Mouse (Mus musculus) forebrain, embryonic 12.5 days (tissue): Measurements from ENCODE around the gene Hcn2. TPM values are rescaled to one million over a fixed set of nuclear protein-coding genes. Genes with fewer than 3 reads are reported as not detected.

Experiments used
- ATAC-seq: fragments of 200-750 bp; cut with Nextera tagmentation; 2 replicates; pipeline ENCODE4 v1.8.0; 2017; ENCODE audit warnings: moderate TSS enrichment; ENCODE audit not compliant: low FRiP score
- H3K27ac ChIP-seq: fragments of 300-500 bp; sonication (generic); 2 replicates; pipeline ENCODE4 v1.5.1; 2016; ENCODE audit warnings: mild to moderate bottlenecking
- H3K27me3 ChIP-seq: fragments of 300-500 bp; sonication (generic); 2 replicates; pipeline ENCODE4 v1.6.1; 2016; ENCODE audit warnings: mild to moderate bottlenecking
- H3K36me3 ChIP-seq: fragments of 300-500 bp; sonication (generic); replicated peaks from 2 replicates; pipeline ENCODE4 v1.6.1; 2016; ENCODE audit warnings: mild to moderate bottlenecking
- H3K4me1 ChIP-seq: fragments of 300-500 bp; sonication (generic); 2 replicates; pipeline ENCODE4 v1.6.1; 2016
- H3K4me2 ChIP-seq: fragments of 300-500 bp; sonication (generic); 2 replicates; pipeline ENCODE4 v1.6.1; 2016; ENCODE audit warnings: mild to moderate bottlenecking, moderate library complexity
- H3K4me3 ChIP-seq: fragments of 300-500 bp; sonication (generic); replicated peaks from 2 replicates; pipeline ENCODE4 v1.5.1; 2016; ENCODE audit warnings: mild to moderate bottlenecking
- H3K9ac ChIP-seq: fragments of 300-500 bp; sonication (generic); 2 replicates; pipeline ENCODE4 v1.6.1; 2016; ENCODE audit warnings: mild to moderate bottlenecking
- H3K9me3 ChIP-seq: fragments of 300-500 bp; sonication (generic); 2 replicates; pipeline ENCODE4 v1.6.1; 2016
- WGBS: fragments of 180-500 bp; shearing (Covaris S2); methylation state at CpG from one replicate; pipeline ENCODE4 v1.1.7; 2016; 5-methylcytosine and 5-hydroxymethylcytosine counted together
- polyA plus RNA-seq: library from polyadenylated mRNA; unstranded; fragments of >200 nt; fragmentation: Nextera tagmentation; extraction: Ambion mirVana; gene quantifications from 2 replicates; pipeline ENCODE4 v1.2.1, GENCODE M21; 2016

The Hcn2 gene
- polyA plus RNA-seq: 0.11 and 0.18 TPM in 2 replicates

DNA sequence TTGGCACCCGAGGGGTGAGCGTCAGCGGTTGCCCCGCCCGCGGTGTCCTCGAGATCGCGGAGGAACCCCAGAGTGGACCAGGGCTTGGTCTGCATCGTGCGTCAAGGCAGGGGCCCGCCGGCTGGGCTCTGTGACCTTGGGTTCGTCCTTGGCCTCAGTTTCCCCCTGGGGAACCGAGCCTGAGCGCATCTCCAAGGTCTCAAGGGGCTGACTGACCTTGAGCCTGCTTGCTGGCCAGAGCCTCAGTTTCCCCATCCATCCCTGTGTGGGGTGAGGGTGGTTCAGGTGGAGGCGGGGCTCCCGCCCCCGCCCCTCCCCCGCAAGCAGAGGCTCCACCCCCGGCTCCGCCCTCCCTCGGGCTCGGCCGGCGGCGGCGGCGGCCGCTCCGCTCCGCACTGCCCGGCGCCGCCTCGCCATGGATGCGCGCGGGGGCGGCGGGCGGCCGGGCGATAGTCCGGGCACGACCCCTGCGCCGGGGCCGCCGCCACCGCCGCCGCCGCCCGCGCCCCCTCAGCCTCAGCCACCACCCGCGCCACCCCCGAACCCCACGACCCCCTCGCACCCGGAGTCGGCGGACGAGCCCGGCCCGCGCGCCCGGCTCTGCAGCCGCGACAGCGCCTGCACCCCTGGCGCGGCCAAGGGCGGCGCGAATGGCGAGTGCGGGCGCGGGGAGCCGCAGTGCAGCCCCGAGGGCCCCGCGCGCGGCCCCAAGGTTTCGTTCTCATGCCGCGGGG lies at the start of gene Hcn2:
TSS of gene Hcn2 (plus strand) at position 381 of the 734 bp plus-strand sequence.
- 2% methylated on average over 37 of the region's 91 CpGs for WGBS
- Histone ChIP-seq H3K27ac (no peak within 1 kb of the TSS), H3K9me3 (no peaks in the 10 kb centered on the region), H3K4me2 (peak within 1 kb of the TSS; percentile 93), H3K9ac (peak within 1 kb of the TSS; percentile 68), H3K4me1 (peaks cover 16% of the 10 kb centered on the region), H3K4me3 (peak within 1 kb of the TSS; percentile 63), H3K36me3 (peaks cover 12% of the 10 kb centered on the region), H3K27me3 (peaks cover 71% of the 10 kb centered on the region)
- peak; percentile 73 for ATAC-seq

- ATAC-seq: no peak
- Histone ChIP-seq H3K27ac (no peak overlapping the region; the same call in 1 of the 2 replicates), H3K9ac (0 out of 2 replicates have a peak overlapping the region, but pooled peaks have one; percentile 83), H3K4me2 (no peak overlapping the region), H3K27me3 (no peaks in the 10 kb centered on the region), H3K36me3 (peaks cover 5% of the 10 kb centered on the region; the same call in 1 of the 2 replicates), H3K4me1 (peaks cover 29% of the 10 kb centered on the region), H3K9me3 (no peaks in the 10 kb centered on the region), H3K4me3 (no peak overlapping the region)
- 85% methylated on average over 5 of the region's 5 CpGs for WGBS
Measured at GRCm38 (mm10) chr10:79668076-79668475, 48.4 kb upstream of the Hcn2 start.

DNA sequence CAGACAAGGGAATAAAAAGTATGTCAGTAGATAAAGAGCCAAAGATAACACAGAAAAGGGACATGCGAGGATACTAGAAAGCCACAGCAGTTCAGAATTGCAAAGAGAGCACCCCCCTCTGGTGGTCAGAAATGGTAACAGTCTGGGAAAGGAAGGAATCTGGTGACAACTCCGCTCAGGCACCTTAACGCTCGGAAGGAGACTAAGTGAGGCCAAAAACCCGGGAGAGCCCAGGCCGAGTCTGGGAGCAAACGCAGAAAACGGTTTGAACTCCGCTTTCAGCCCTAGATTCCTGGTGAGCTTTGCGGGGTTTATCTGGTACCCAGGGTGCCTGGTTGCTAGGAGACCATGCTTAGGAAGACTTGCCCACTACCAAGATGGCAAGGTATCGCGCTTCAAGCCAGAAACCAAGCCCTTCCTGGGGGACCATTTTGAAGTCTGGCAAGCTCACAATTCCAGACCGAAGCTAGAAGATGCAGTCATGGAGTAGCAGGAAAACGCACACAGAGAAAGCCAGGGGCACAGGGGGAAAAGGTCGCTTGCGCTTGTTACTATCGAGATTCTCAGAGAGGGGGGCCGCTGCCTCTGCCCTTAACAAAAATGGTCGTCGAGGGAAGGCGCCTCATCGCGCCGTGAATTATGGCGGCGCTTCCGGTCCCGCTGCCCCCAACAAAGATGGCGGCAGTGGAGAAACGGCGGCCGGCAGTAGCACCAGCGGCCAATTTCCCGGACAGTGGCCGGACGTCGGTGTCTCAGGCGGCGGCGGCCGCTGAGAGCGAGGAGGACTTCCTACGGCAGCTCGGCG lies 47.5 kb upstream of the Hcn2 start, which contains the start of gene Tpgs1:
TSS of gene Tpgs1 (plus strand) at position 599 of the 805 bp plus-strand sequence.
- H3K4me1 ChIP-seq: peaks cover 29% of the 10 kb centered on the region
- peak within 1 kb of the TSS; percentile 83 for H3K9ac ChIP-seq
- H3K27me3 ChIP-seq: no peaks in the 10 kb centered on the region
- H3K9me3 ChIP-seq: no peaks in the 10 kb centered on the region
- peak within 1 kb of the TSS; percentile 88 for H3K4me2 ChIP-seq
- H3K4me3 ChIP-seq: peak within 1 kb of the TSS; percentile 98
- peak within 1 kb of the TSS; percentile 96 for H3K27ac ChIP-seq
- H3K36me3 ChIP-seq: peaks cover 11% of the 10 kb centered on the region
- WGBS: under 1% methylated on average over 45 of the region's 45 CpGs
- peak; percentile 85 for ATAC-seq

GRCm38 (mm10) chr10:79669576-79670057 lies 46.8 kb upstream of the Hcn2 start:
- Histone ChIP-seq H3K9me3 (no peaks in the 10 kb centered on the region), H3K36me3 (peaks cover 13% of the 10 kb centered on the region), H3K9ac (peak overlapping the region; percentile 83), H3K27ac (peak overlapping the region; percentile 96), H3K4me2 (peak overlapping the region; percentile 88), H3K27me3 (no peaks in the 10 kb centered on the region), H3K4me3 (peak overlapping the region; percentile 98), H3K4me1 (peaks cover 25% of the 10 kb centered on the region)
- WGBS: under 1% methylated on average over 47 of the region's 47 CpGs
- ATAC-seq: peak; percentile 73

GRCm38 (mm10) chr10:79670071-79670888 lies 46.2 kb upstream of the Hcn2 start:
- peak overlapping the region; percentile 98 for H3K4me3 ChIP-seq
- 35% methylated on average over 15 of the region's 15 CpGs for WGBS
- peak overlapping the region; percentile 88 for H3K4me2 ChIP-seq
- H3K27me3 ChIP-seq: no peaks in the 10 kb centered on the region
- H3K27ac ChIP-seq: peak overlapping the region; percentile 96
- H3K9me3 ChIP-seq: no peaks in the 10 kb centered on the region
- peak overlapping the region; percentile 83 for H3K9ac ChIP-seq
- peaks cover 15% of the 10 kb centered on the region for H3K36me3 ChIP-seq
- peak; percentile 21; the same call in 1 of the 2 replicates for ATAC-seq
- peaks cover 25% of the 10 kb centered on the region for H3K4me1 ChIP-seq

- 0 out of 2 replicates have a peak overlapping the region, but pooled peaks have one; percentile 25 for H3K9ac ChIP-seq
- 73% methylated on average over 6 of the region's 6 CpGs for WGBS
- no peak overlapping the region for H3K4me3 ChIP-seq
- H3K27ac ChIP-seq: no peak overlapping the region
- no peaks in the 10 kb centered on the region for H3K9me3 ChIP-seq
- peaks cover 24% of the 10 kb centered on the region for H3K36me3 ChIP-seq
- no peak for ATAC-seq
- peak overlapping the region; percentile 88; the same call in 1 of the 2 replicates for H3K4me2 ChIP-seq
- no peaks in the 10 kb centered on the region for H3K27me3 ChIP-seq
- peaks cover 25% of the 10 kb centered on the region for H3K4me1 ChIP-seq
Measured at GRCm38 (mm10) chr10:79671396-79672087, 44.9 kb upstream of the Hcn2 start.

DNA sequence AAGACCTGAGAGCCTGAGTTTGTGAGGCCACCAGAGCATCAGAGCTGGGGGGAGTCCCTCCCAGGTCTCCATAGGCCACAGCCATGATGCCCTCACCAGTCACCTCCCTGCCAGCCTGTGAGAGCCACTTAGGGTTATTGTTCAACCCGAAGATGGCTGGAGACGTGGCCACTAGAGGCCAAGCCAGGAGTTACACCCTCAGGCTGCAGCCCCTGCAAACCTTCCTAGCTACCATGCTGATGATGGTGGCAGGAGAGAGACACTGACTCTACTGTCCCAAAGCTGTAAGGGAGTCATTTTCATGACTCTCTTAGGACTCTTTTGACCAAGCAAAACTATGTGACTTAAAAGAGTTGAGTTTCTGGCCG lies 44.4 kb upstream of the Hcn2 start:
- no peak for ATAC-seq
- Histone ChIP-seq H3K27ac (no peak overlapping the region), H3K27me3 (no peaks in the 10 kb centered on the region), H3K9me3 (no peaks in the 10 kb centered on the region), H3K36me3 (peaks cover 24% of the 10 kb centered on the region), H3K9ac (no peak overlapping the region), H3K4me3 (no peak overlapping the region), H3K4me1 (peaks cover 25% of the 10 kb centered on the region), H3K4me2 (no peak overlapping the region)
- 65% methylated on average over 3 of the region's 3 CpGs for WGBS

GRCm38 (mm10) chr10:79673054-79673453 lies 43.4 kb upstream of the Hcn2 start:
- H3K27me3 ChIP-seq: no peaks in the 10 kb centered on the region
- H3K27ac ChIP-seq: no peak overlapping the region
- no peak overlapping the region for H3K9ac ChIP-seq
- H3K36me3 ChIP-seq: peaks cover 24% of the 10 kb centered on the region
- no peaks in the 10 kb centered on the region for H3K9me3 ChIP-seq
- no peak overlapping the region for H3K4me2 ChIP-seq
- H3K4me1 ChIP-seq: peaks cover 24% of the 10 kb centered on the region
- WGBS: 93% methylated on average over 3 of the region's 3 CpGs
- ATAC-seq: no peak
- H3K4me3 ChIP-seq: no peak overlapping the region

GRCm38 (mm10) chr10:79675346-79676035 lies 40.9 kb upstream of the Hcn2 start:
- Histone ChIP-seq H3K4me3 (no peak overlapping the region), H3K4me1 (peaks cover 13% of the 10 kb centered on the region), H3K27me3 (0 out of 2 replicates have a peak, but pooled peaks cover 3% of the 10 kb centered on the region), H3K9me3 (no peaks in the 10 kb centered on the region), H3K9ac (no peak overlapping the region), H3K4me2 (no peak overlapping the region), H3K36me3 (peaks cover 24% of the 10 kb centered on the region), H3K27ac (no peak overlapping the region)
- 56% methylated on average over 44 of the region's 44 CpGs for WGBS
- ATAC-seq: no peak

DNA sequence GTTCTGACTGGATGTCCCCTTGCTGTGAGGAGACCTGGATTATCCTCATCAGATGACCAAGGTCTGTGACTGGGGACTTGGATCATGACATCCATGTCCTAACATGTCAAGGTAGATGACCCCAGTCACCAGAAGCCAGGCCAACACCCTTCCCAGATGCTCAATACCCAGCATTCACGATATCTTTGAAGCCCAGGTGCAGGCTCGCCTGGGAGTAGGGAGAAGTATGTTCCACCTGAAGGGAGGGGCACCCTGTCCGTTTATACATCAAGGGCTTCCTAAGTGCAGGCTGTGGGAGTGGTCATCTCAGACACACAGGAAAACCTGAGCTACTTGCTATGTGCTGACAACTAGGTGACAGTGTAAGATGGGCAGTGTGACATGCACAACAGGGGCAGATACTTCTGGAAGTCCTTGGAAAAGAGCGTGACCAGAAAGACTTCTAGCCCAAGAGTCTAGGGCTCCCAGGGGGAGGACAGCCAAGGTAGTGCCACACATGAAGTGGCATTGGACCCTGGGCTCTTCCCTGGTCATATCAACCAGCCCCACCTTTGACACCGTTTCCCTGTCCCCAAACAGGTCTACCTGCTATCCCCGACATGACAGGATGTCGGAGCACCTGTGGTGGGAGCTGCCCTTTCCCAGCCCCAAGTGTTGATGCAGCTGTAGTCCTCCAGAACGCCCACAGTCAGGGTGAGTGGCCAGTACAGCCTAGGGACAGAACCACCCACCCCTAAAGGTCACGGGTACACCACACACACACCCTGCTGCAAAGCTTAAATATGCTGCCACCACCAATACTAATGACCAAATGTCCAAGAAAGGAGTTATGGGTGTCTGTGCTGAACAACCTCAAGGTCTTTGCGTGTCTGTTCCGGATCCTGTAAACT lies 35.6 kb upstream of the Hcn2 start:
- Histone ChIP-seq H3K9ac (peak overlapping the region; percentile 50), H3K27me3 (0 out of 2 replicates have a peak, but pooled peaks cover 3% of the 10 kb centered on the region), H3K27ac (peak overlapping the region; percentile 86), H3K4me1 (peaks cover 27% of the 10 kb centered on the region), H3K4me3 (peak overlapping the region; percentile 90), H3K9me3 (no peaks in the 10 kb centered on the region), H3K4me2 (peak overlapping the region; percentile 62), H3K36me3 (peaks cover 22% of the 10 kb centered on the region)
- ATAC-seq: peak; percentile 37
- 43% methylated on average over 11 of the region's 11 CpGs for WGBS
